Mouse (Mus musculus) bone marrow, adult 2 months (tissue): Measurements from ENCODE around the gene Serpinb1b. TPM values are rescaled to one million over a fixed set of nuclear protein-coding genes. Genes with fewer than 3 reads are reported as not detected.

ENCODE experiments used
- H3K27ac ChIP-seq: fragments of 200-500 bp; 2 replicates; pipeline ENCODE4 v1.5.1; 2012; ENCODE audit warnings: low read depth, mild to moderate bottlenecking, control low read depth, inconsistent platforms, low read length; ENCODE audit not compliant: control insufficient read depth, poor library complexity, insufficient read depth
- H3K4me1 ChIP-seq: fragments of 200-500 bp; 2 replicates; pipeline ENCODE4 v1.6.1; 2011; ENCODE audit warnings: low read length; ENCODE audit not compliant: control insufficient read depth, insufficient read depth
- H3K4me3 ChIP-seq: fragments of 200-500 bp; replicated peaks from 2 replicates; pipeline ENCODE3; 2011; ENCODE audit warnings: mild to moderate bottlenecking, low read depth, low read length, control low read depth; ENCODE audit not compliant: control insufficient read depth
- CTCF ChIP-seq: fragments of 200-500 bp; IDR thresholded peaks from 2 replicates; pipeline ENCODE4 v1.5.1; 2011; ENCODE audit warnings: low read length, control low read depth; ENCODE audit not compliant: control insufficient read depth, insufficient read depth
- POLR2A ChIP-seq: fragments of 200-500 bp; IDR thresholded peaks from 2 replicates; pipeline ENCODE4 v1.6.1; 2011; ENCODE audit warnings: low read depth, mild to moderate bottlenecking, control low read depth, low read length, borderline replicate concordance; ENCODE audit not compliant: control insufficient read depth
- WGBS: fragments of 180-500 bp; shearing (Covaris S2); methylation state at CpG from one replicate; pipeline ENCODE4 v1.1.7; 2018; 5-methylcytosine and 5-hydroxymethylcytosine counted together
- polyA plus RNA-seq: library from polyadenylated mRNA; stranded (reverse); fragments of >200 nt; gene quantifications from 2 replicates; pipeline ENCODE4 v1.2.4, GENCODE M21; 2011; ENCODE audit warnings: low replicate concordance; ENCODE audit not compliant: missing spikeins, insufficient read depth, insufficient read length

Serpinb1b gene
- polyA plus RNA-seq, 1 experiment, result 1.00 TPM

- Histone ChIP-seq H3K4me3 (no peak overlapping the region), H3K27ac (no peak overlapping the region), H3K4me1 (no peaks in the 10 kb centered on the region; the same call in 1 of the 2 replicates)
- TF ChIP-seq CTCF (no peak), POLR2A (no peak)
- WGBS, result 4% methylated on average over 1 of the region's 1 CpGs
These were observed 10.9 kb upstream of the Serpinb1b start for GRCm38 (mm10) chr13:33067387-33067977.

- WGBS, result 61% methylated on average over 3 of the region's 3 CpGs
- Histone ChIP-seq H3K4me1 (no peaks in the 10 kb centered on the region; the same call in 1 of the 2 replicates), H3K27ac (no peak overlapping the region), H3K4me3 (no peak overlapping the region)
- TF ChIP-seq POLR2A (no peak), CTCF (no peak)
These were observed 10.2 kb upstream of the Serpinb1b start for GRCm38 (mm10) chr13:33068164-33068563.

- TF ChIP-seq CTCF, result no peak
- no peak for TF ChIP-seq POLR2A
- no peaks in the 10 kb centered on the region; the same call in 1 of the 2 replicates for H3K4me1 ChIP-seq
- WGBS, result 72% methylated on average over 5 of the region's 5 CpGs
- H3K4me3 ChIP-seq, result no peak overlapping the region
- no peak overlapping the region for H3K27ac ChIP-seq
These were observed 6.6 kb upstream of the Serpinb1b start for GRCm38 (mm10) chr13:33071776-33072175.

DNA sequence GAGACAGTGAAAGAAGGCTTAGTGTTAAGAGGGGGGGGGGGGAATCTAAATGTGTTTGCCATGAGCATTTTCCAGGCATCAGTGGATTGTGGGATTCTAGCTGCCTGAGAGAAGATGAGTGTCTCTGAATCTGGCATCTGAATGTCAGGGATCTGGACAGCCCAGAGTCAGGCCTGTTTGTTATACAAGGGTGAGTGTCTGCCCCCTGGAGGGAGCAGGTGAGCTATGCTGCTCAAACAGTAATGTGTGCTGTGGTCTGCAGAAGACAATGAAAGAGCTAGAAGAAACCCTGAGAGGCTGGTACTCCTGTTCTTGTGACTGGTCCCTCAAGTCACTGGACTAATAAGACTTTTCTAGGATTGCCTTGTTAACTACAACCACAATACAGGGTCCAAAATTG is 4.3 kb upstream of the Serpinb1b start:
- H3K4me1 ChIP-seq, result no peaks in the 10 kb centered on the region; the same call in 1 of the 2 replicates
- H3K4me3 ChIP-seq, result no peak overlapping the region
- no peak overlapping the region for H3K27ac ChIP-seq
- peak; percentile 66 for TF ChIP-seq CTCF
- no peak for TF ChIP-seq POLR2A

DNA sequence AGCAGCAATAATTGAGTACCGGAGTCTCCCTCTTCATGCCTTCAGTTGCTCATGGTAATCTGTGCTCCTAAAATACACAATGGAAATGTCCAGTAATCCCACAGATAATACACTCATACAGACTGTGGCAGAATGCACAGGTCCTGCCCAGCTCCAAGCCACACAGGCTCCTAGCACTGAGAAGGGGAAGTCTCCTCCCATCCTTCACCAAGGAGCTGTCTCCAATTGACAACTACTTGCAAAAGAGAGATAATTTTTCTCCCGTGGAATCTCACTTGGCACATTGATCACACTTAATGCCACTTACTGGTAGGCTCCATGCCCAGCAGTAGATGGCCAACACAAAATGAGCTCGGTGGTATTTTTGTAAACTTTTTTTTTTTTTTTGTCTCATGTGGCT is 2.1 kb upstream of the Serpinb1b start:
- 48% methylated on average over 3 of the region's 3 CpGs for WGBS
- no peak for TF ChIP-seq CTCF
- TF ChIP-seq POLR2A, result no peak
- Histone ChIP-seq H3K4me1 (no peaks in the 10 kb centered on the region; the same call in 1 of the 2 replicates), H3K27ac (no peak overlapping the region), H3K4me3 (no peak overlapping the region)

- no peak for TF ChIP-seq CTCF
- TF ChIP-seq POLR2A, result no peak
- WGBS, result 36% methylated on average over 10 of the region's 10 CpGs
- no peak overlapping the region for H3K27ac ChIP-seq
These were observed 1.2 kb upstream of the Serpinb1b start for GRCm38 (mm10) chr13:33077026-33077685.

DNA sequence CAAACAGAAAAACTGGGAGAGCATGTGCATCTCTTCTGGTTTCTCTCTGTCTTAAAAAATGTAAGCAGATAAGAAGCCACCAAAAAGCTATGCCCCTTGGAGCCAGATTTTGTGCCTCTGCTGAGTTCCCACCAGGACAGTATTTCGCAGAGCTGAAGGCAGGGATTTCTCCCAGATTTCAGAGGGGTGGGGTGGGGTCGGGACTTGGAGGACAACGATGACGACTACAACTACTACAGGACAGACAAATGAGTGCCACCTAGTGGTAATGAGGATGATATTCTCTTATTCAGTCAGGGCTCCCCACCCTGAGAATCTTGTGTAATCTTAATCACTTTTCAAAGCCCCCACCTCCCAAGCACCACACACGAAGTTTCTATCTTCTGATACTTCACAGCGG is 1.0 kb downstream of the Serpinb1b start:
- Histone ChIP-seq H3K4me1 (no peaks in the 10 kb centered on the region), H3K4me3 (no peak overlapping the region), H3K27ac (no peak overlapping the region)
- 14% methylated on average over 6 of the region's 6 CpGs for WGBS
- TF ChIP-seq CTCF (no peak), POLR2A (no peak)

More at GRCm38 (mm10) chr13:33077026-33077685, 1.2 kb upstream of the Serpinb1b start:
- H3K4me1 ChIP-seq, result no peaks in the 10 kb centered on the region
- H3K4me3 ChIP-seq, result no peak overlapping the region

- Histone ChIP-seq H3K4me1 (no peaks in the 10 kb centered on the region), H3K27ac (no peak overlapping the region), H3K4me3 (no peak overlapping the region)
- no peak for TF ChIP-seq POLR2A
- peak; percentile 33; the same call in 1 of the 2 replicates for TF ChIP-seq CTCF
- WGBS, result 59% methylated on average over 3 of the region's 3 CpGs
These were observed 2.0 kb downstream of the Serpinb1b start for GRCm38 (mm10) chr13:33080356-33080755.

DNA sequence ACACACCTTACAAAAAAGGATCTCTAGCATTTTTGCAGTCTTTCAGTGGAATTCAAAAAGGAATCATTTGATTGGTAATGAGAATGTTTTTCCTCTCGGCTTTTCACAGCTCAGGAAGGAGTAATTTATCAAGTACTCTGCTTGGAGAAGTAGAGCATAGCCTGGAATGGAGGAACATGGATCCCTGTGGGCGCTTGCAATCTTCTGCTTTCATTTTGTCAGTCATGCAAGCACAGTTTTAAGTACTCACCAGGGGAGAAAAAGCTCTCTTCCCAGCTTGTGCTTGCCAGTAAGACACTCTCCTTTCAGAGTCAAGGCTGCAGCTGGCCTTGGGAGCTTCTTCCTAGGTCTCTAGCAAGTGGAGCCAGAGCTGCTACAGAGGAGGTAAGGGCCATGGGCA is 5.5 kb downstream of the Serpinb1b start:
- TF ChIP-seq CTCF, result no peak
- no peak for TF ChIP-seq POLR2A
- Histone ChIP-seq H3K4me1 (peaks cover 2% of the 10 kb centered on the region; the same call in 1 of the 2 replicates), H3K4me3 (no peak overlapping the region), H3K27ac (no peak overlapping the region)
- 56% methylated on average over 2 of the region's 2 CpGs for WGBS
